Mouse (Mus musculus) adrenal gland, postnatal 4 days (tissue): ENCODE results near the gene Zc3h18. TPM values are rescaled to one million over a fixed set of nuclear protein-coding genes. Genes with fewer than 3 reads are reported as not detected.
A peak's percentile ranks its signal among the peaks of the same experiment; 100 is the strongest.

Source experiments
- DNase-seq, 2 experiments: peaks; one replicate each; pipeline ENCODE4 v3.0.0; 2021 to 2022; ENCODE audit warnings: low spot score in 2 of 2, mixed read lengths in 2 of 2
- total RNA-seq, 2 experiments: library from RNA; stranded (reverse); gene quantifications; 2 replicates each; pipeline ENCODE4 v1.2.3; 2021

Zc3h18 gene
- total RNA-seq, 2 experiments from 2014 or later, result 48.9 to 52.0 TPM

DNA sequence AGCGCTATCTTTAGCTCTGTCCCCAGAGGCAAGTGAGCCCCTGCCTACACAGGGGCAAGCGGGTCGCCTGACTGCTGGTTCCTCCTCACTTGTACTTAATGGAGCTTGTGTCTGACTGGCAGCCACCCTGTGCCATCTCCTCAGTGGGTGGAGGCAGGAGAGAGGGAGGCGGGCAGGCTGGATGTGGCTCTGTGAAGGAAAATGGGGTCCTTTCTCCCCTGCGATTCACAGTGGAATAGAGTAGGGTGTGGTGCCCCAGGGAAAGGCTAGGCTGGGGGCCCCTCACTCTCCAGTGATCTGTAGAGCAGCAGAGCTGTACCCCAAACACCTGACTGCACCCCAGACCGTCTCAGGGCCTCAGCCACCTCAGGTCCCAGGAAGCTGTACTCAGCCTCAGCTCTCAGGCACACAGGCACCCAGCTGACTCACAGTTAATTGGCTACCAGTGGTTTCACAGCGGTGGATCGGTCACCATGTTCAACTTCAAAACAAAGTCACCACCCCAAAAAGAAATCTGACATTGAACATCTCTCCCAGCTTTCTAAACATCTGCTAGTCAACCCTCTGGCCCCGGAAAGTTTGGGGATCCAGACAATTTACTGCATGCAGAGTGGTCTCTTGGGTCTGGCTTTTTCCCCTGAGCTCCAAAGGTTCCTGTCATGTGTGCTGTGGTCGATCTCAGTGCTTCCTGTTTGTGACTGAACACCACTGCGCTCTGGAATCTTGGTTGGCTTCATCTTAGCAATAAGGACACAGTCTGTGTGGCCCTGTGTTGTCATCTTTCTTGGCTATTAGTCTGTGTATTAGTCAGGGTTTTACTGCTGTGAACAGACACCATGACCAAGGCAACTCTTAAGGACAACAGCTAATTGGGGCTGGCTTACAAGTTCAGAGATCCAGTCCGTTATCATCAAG, 31.0 kb upstream of the Zc3h18 start:
- DNase-seq, result no peak

DNA sequence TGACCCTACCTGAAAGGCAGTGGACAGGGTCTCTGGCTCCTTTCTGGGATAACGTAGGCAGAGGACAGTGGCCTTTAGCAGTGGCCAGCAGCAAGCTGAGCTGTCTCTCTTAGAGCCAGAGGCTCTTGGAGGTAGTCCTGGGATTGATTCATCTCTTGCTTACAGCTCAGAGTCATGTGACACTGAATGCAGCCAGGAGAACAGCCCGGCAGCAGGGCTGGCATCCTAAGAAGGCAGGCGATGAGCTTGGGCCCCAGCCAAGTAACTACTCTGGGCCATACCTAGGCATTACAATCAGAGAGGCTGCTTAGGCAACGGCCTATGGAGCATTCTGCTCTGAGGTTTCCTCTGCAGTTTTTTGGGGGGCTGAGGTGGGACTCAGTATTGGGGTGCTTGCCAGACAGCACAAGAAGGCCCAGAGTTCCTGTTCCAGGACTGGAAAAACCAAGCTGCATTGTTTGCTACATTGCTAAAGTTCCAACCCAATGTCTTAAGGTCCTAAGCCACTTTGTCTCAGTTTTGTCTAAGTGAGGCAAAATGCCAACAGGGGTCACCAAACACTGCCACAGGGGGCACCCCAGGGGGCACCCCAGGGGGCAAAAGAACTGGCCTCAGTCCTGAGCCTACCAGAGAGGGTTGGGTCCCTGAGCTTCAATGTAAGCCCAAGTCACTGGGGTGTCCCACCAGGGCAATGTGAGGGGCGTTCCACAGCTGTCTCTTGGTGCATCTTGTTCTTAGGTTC, 28.4 kb upstream of the Zc3h18 start:
- no peak for DNase-seq

DNA sequence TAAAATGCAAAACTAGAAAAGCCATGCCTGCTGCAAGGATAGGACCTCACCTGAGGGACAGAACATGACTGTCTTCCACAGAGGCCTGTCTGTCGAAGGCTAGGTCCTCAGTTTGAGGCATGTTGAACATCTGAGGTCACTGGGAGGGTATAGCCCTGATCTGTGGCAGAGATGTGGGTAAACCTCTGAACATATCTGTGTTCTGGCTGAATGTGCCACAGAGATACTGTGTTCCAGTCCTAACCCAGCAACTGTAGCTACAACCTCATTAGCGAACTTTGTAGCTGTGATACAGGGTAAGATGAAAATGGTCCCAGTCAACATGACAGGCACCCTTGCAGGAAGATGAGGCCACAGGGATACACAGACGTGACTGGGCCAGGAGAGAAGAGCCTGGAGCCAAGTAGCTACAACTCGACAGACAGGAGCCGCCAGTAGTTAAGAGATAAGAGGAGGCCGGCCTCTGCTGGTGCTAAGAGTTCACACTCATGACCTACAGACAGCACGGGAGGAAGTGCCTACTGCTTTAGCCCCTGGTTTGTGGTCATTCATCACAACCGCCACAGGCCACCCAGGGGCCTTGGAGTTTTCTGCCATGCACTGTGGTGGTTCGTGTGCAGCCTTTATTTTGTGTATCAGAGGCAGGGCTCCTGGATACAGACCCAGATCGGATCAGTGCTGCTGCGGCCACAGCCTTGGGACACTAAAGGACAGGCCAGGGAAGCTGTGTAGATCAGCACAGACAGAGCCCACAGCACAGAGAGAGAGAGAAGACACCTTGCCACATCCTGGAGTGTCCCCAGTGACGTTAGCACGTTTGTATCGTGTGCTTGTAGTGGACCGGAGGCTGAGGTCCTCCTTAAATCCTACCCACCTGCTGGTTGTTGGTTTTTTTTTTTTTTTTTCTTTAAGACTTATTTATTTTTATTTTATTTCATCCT, 26.8 kb upstream of the Zc3h18 start:
- no peak for DNase-seq

DNA sequence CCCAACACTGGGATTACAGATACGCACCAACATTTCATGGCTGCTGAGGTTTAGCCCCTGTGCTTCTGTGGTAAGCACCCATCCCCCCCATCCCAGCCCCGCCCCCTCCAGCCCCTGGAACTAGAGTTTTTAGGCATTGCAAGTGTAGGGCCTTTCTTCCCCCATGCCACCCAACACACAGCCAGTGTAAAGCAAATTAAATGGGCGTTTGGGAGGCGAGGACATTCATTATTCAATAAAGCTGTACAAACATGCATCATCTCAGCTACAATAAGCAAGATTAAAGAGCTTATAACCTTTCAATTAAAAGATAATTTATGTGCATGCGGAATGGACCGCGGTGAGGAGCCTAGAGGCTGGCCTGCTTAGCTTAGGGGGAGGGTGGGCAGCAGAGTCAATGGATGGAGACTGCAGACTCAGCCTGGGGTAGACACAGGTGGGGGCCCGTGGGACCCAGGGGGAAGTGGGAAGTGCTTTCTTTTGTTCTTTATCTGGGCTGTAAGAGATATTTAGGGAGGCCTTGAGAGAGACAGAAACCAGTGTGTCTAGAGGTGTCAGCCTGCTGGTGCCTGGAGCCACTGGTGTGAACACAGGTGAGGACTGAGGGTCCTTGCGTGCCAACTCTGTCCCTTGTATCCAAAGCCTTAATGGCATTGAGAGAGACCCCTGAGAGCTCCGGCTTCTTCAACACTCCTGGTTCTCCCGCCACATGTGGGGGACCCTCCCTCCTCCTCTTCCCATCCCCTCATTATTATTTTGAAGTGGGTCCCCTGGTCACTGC, 25.9 kb upstream of the Zc3h18 start:
- no peak for DNase-seq

DNA sequence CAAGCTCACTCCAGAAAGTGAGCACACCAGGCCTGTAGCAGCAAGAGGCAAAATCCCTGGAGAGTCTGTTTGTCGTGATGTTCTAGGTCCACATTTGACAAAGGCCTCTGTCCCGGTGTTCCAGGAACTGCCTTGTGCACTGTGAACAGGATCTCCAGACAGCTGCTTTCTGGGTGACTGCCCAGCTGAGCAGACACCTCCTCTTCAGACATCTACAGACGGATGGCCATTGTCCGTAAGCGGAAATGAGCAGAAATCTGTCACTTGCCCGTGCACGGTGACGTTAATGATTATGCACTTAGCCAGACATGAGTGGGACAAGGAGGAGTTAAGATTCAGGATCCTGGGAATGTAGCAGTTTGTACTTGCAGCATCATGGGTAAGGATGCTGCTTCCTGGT, 22.3 kb upstream of the Zc3h18 start:
- no peak for DNase-seq

DNA sequence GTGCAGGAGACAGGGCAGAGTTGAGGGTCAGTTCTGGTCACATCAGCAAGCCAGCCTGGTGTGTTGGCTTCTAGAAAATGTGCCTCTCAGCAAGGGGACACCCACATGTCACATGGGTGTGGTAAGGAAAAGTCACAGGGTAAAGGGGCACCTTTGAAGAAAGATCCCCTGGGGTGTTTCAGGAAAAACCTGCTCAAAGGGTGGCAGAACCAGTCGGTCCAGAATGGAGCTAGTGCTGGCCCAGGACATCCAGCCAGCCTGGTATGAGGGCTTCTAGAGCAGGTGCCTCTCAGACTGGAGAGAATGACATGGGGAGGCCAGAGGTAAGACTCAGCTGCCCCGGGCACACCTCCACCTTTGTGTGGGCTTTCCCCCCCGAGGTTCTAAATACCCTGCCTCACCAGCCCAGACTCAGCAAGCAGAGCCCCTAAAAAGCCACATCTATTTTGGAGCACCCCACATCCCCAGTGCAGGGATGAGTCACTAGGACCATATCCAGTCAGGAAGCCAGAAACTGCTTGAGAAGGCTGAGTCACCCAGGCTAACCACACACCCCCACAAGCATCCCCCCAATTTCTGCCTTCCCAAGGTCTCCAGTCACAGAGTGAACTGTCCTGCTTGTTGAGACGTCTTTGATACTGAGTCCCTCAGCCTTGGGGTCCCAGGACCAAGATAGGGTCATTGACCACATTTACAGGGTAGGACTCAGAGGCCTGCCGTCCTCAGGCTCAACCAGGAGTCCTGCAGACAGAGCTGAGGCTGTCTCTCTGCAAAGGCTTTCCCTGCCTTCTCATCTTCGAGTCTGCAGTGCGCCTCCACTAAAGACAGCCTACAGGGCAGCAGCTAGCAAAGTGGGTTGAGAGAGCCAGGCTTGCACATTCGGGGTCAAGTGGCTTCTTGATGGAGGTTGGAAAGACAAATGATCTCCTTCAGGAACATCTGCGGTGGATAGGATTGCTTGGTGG, 20.5 kb upstream of the Zc3h18 start:
- DNase-seq, result no peak

DNA sequence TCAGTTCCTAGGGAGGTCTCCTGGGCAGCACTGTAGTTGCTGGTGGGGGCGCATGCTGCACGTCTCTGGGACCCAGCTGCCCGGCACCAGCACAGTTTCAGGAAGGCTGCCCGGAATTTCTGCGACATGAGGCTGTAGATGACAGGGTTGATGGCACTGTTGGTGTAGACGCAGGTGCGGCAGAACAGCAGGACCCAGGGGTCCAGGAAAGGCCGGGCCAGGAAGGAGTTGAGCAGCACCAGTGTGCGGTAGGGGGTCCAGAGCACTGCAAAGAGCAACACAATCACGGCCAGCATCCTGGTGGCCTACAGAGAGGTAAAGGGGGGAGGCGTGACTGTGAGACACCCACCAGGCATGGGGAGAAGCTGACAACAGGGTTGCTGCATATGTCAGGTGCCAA, 19.2 kb upstream of the Zc3h18 start:
- no peak for DNase-seq

DNA sequence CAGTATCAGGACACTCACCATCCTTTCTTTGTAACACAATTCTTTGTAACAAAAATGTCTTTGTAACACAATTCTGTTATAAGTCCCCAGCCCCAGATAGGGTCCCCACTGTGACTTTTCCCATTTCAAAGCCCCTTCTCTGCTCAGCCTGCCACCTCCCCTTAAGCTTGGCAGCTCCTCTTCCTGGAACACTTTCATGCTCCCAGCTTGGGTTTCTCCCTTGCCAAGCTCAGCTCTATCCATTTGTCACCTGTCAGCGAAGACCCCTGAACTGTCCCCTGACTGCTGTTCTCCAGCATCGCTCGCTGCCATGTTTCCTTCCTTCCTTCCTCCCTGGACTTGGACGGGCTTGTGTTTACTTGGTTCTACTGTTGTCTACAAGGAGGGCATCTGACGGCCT, 18.8 kb upstream of the Zc3h18 start:
- no peak for DNase-seq

DNA sequence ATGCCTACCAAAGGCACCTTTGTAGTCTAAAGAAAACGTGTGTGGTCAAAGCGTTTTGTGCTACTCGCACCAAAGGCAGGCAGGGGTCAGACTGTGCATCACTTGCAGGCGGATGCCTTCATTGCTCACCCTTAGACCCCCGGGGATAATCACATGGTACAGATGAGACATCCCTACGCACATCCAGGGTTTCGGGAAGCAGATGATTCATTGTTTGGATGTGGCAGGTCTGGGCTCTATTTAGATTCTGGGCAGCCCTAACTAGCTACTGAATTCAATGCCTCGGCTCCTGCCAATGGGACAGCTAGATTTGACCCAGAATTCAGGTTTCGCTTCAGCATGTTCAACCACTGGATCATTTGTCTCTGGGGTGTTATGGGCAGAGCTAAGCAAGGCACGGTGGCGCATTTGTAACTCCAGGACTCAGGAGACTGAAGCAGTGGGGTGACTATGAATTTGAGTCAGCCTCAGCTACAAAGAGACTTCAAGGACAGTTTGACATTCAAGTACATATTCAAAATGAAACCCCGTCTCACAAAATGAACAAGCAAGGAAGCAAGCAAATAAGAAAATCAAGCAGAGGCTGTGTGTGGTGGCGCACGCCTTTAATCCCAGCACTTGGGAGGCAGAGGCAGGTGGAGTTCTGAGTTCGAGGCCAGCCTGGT, 17.2 kb upstream of the Zc3h18 start:
- no peak for DNase-seq

DNA sequence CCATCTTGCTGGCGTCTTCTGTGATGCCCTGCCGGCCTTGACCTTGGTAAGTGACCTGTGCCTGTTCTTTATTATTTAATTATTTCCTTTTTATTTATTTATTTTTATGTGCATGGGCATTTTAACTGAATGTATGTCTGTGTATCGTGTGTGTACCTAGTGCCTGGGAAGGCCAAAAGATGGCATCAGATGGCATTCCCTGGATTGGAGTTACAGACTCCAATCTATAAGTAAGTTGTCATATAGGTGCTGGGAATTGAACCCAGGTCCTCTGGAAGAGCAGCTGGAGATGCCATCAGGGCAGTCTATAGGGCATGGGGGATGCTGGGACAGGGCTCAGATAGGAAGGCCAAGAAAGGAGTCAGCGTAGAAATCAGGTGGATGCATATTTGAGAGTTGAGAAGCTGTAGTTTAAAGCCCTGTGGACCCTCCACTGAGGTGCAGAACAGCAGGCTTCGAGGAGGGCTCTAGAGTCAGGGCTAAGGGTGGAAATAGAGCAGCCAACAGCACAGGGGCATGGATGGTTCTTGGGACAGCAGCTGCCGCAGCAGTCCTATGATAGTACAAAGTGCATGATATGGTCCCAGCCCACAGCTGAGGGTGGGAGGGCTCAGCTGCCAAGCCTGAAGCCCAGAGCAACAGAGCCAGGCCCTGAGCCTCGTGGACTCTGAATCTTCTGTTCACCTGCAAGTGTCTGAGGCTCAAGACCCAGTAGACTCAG, 15.6 kb upstream of the Zc3h18 start, which contains the start of gene Trhr2:
TSS of gene Trhr2 (minus strand) at position 51 of the 721 bp plus-strand sequence.
- DNase-seq, result no peak

DNA sequence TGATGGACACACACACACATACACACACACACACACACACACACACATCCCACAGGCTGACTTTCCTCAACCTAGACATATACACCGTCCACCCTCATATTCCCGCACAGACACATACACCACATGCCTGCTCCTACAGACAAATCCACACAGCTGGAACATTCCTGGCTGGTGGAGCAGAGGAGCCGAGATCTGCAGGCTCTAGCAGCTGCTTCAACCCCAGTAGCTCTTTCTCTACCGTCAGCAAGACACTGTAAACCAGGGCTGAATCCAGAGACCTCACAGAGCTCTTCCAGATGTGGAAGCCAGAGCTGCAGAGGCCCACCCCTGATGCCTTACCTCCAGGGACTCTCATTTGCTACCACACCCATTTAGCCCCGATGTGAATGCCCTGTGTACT, 14.1 kb upstream of the Zc3h18 start:
- DNase-seq, result no peak

DNA sequence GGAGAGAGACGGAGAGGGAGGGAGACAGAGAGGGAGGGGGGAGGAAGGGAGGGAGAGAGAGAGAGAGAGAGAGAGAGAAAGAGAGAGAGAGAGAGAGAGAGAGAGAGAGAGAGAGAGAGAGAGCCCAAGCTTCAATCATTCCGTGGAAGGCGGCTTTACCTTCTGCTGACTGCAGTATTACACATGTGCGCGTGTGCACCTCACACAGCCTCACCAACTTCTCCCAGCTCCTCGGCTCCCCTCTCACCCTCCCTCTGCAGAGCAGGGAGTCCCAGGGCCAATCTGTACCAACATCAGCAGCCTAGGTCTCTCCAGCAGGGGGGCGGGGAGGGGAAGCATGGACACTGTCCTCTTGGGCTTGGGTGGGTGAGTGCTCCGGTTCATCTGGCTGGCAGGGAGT, 13.4 kb upstream of the Zc3h18 start:
- DNase-seq, result no peak

DNA sequence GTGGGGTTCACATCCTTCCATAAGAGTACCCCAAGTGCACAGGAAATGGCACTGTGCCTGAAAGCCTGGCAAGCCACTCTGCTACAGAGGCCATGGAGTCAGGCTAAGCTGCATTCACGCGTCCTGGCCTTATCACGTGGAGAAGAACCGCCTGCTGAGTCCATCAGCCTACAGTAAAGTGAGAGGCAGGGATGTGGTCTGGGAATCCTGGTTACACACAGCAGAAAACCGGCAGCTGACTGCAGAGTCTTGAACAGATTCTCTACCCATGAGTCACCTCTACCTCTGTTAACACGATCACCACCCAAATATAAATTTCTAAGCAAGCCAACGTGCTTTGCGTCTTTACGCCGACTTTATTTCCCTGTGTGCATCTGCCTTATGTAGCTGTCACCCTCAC, 7.9 kb upstream of the Zc3h18 start:
- no peak for DNase-seq

DNA sequence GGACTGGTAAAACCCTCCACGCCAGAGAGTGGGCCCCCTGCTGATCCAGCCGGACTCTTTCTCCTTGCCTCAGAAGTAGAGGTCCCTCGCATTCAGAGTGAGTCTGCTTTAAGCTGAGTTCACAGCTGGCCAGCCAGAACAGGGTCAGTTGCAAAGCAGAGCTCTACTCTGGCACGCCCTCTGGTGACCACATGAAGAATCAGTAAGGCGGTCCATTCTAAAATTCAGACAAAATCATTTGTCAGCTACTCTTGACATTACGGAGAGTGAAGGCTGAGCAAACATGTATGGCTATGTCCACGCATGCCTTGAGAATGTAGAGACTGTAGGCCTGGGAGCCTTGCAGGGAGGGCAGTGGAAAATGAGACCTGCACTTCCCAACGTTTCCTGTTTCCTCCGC, 6.7 kb upstream of the Zc3h18 start:
- DNase-seq, result peak; percentile 41 to 44

DNA sequence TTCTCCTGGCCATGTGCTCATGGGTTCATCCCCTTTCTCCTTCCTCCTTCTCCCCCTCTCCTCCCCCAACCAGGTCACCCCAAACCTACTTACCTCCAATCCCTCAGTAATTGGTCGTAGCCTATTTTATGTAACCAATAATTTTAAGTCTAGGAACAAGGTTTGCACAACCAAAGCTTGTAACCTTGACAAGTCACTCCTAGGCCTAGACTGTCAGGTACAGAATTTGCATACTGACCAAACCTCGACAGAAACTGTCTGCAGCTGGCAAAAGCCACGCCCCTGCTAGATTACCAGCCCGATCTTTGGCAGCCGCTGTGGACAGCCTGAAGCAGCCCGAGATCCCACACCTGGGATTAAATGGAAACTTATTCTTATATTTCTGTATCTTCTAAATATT, 4.7 kb upstream of the Zc3h18 start:
- DNase-seq, result no peak

DNA sequence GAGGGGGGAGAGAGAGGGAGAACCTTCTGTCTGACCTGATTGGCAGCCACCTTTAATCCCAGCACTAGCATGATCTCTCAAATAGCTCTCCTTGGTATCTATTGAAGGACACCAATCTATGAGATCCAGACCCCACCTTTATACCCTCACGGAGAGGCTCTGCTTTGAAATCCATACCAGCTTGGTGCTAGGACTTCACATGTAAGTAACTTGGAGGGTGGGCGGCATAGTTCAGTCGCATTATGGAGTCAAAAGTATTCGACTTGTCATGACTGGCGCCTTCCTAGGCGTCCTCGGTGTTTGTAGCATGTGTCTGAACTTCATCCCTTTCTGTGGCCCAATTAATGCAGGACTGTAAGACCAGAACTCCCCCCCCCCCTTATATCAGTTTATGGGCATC, 1.1 kb upstream of the Zc3h18 start:
- no peak for DNase-seq

DNA sequence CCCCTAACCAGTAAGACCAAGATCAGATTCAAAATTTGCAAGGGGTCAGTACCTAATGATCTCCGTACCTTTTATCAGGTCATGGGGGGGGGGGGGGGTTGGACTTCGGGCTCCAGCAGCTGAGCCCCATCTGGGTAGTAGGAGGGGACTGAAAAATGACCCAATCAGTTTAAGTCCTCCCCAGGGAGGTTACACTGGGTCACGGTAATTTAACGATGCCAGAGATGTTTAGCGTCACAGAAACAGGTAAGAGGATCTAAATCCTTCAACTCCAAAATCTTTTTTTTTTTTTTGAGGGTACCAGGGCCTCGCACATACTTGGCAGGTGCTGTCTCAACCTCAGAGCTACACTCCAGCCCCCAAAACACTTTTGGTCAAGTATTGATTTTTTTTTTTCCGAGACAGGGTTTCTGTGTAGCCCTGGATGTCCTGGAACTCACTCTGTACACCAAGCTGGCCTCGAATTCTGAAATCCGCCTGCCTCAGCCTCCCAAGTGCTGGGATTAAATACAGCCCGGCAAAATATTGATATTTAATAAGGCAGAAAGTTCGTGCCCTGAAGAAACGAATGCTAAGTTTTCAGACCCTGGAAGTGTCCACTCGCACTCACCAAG, 551 bp upstream of the Zc3h18 start:
- no peak for DNase-seq

DNA sequence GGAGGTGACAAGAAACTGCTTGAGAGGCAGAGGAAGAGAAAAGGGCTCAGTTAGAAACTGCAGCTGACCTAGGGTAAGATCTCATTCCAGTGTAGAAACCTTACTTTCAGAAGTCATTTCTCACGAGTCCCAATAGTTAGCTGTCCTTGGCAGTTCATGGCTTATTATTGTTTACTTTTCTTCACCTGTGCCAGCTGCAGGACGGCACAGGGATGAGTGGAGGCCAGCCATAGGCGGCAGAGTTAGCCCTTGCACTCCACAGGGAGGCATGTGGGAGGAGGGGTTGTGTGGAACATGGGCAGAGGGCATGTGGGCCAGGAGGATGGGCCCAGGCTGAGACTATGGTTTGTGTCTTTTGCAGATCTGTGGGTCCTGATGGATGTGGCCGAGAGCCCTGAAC, 6.6 kb downstream of the Zc3h18 start:
- no peak for DNase-seq
